In the genomic region with DNA sequence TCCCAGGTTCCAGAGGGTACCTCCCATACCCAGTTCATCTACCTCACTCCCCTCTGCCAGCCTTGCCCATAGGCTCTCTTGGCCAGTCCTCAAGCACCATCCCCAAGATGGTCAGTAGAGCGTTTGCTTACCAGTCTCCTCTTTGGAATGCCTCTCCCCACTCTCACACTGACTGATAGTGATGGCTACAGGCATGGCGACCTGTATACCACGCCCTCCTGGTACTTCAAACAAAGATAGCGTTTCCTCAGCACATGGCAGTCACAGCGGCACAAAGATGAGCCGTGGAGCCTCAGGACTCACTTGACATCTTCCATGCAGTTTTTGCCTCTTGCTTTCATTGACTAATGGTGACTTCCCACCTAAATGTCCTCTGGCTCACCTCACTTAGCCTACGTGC, we compare ENCODE assay signal across 28 mouse cellular contexts. TPM values are rescaled to one million over a fixed set of nuclear protein-coding genes. Genes with fewer than 3 reads are reported as not detected.
"Had no signal": no experiment of that assay in that cellular context is flagged by ENCODE, and none has a peak within 500 bp of the region (broad histone marks: within the 10 kb centered on the region; RNA-seq: fewer than 3 reads in every experiment).

No protein-coding gene starts in this region.

- H3K9ac ChIP-seq: kidney, embryonic 15.5 days; limb, embryonic 12.5 days; limb, embryonic 15.5 days; midbrain, embryonic 12.5 days; midbrain, embryonic 15.5 days; neural tube, embryonic 12.5 days; neural tube, embryonic 15.5 days had no signal

- H3K4me3 ChIP-seq: kidney, embryonic 15.5 days; left cerebral cortex, adult 2 months; limb, embryonic 12.5 days; limb, embryonic 15.5 days; midbrain, embryonic 12.5 days; midbrain, embryonic 15.5 days; neural tube, embryonic 12.5 days; neural tube, embryonic 15.5 days had no signal

- H3K4me1 ChIP-seq: kidney, embryonic 15.5 days; limb, embryonic 12.5 days; limb, embryonic 15.5 days; midbrain, embryonic 12.5 days; midbrain, embryonic 15.5 days; neural tube, embryonic 12.5 days; neural tube, embryonic 15.5 days had no signal

- H3K4me2 ChIP-seq: kidney, embryonic 15.5 days; limb, embryonic 12.5 days; limb, embryonic 15.5 days; midbrain, embryonic 12.5 days; midbrain, embryonic 15.5 days; neural tube, embryonic 12.5 days; neural tube, embryonic 15.5 days had no signal

- H3K9me3 ChIP-seq: kidney, embryonic 15.5 days; limb, embryonic 12.5 days; limb, embryonic 15.5 days; midbrain, embryonic 12.5 days; midbrain, embryonic 15.5 days; neural tube, embryonic 12.5 days; neural tube, embryonic 15.5 days had no signal

- ATAC-seq: inflammation-experienced regulatory T-cells, adult 6 months; intestine, embryonic 16.5 days; midbrain, embryonic 15.5 days had no signal

- DNase-seq: kidney, adult 18-20 months; kidney, postnatal 10 days; kidney, postnatal 36 days; layer of hippocampus, postnatal 36 days; left cerebral cortex, postnatal 4 days; lung, adult 2 months; lung, postnatal 14 days; lung, postnatal 4 days; retina, postnatal 1 day; right cerebral cortex, postnatal 25 days; spleen, adult 18-20 months; thymus, postnatal 25 days had no signal

- H3K27me3 ChIP-seq: kidney, embryonic 15.5 days; limb, embryonic 12.5 days; limb, embryonic 15.5 days; midbrain, embryonic 12.5 days; midbrain, embryonic 15.5 days; neural tube, embryonic 12.5 days; neural tube, embryonic 15.5 days had no signal

- H3K27ac ChIP-seq: kidney, embryonic 15.5 days; left cerebral cortex, adult 2 months; limb, embryonic 12.5 days; limb, embryonic 15.5 days; midbrain, embryonic 12.5 days; midbrain, embryonic 15.5 days; neural tube, embryonic 12.5 days; neural tube, embryonic 15.5 days had no signal

RNA-seq across cellular contexts. Expression of a gene that starts 16.0 kb away (rescaled TPM):
- total RNA-seq: megakaryocyte progenitor cell, adult 5-6 weeks had no signal
- polyA plus RNA-seq: inflammation-experienced regulatory T-cells, adult 6 months had no signal

RNA-seq across cellular contexts. Expression of a gene that starts 48.6 kb away (rescaled TPM):
- total RNA-seq: layer of hippocampus, adult 8-10 months; layer of hippocampus, postnatal 10 days; layer of hippocampus, postnatal 36 days; left cerebral cortex, adult 2 months; left cerebral cortex, postnatal 14 days; left cerebral cortex, postnatal 4 days; megakaryocyte progenitor cell, adult 5-6 weeks had no signal
- polyA plus RNA-seq: inflammation-experienced regulatory T-cells, adult 6 months; intestine, embryonic 16.5 days; kidney, embryonic 15.5 days; limb, embryonic 12.5 days; limb, embryonic 15.5 days; lung, adult 2 months; lung, embryonic 16.5 days; midbrain, embryonic 12.5 days; midbrain, embryonic 15.5 days; neural tube, embryonic 12.5 days; neural tube, embryonic 15.5 days; stomach, embryonic 16.5 days had no signal
